Mouse (Mus musculus): ENCODE measurements around the gene Ccm2. TPM values are rescaled to one million over a fixed set of nuclear protein-coding genes. Genes with fewer than 3 reads are reported as not detected.

Gene Ccm2
- total RNA-seq, 2 experiments from 2014 or later = 57.7 to 60.9 TPM

DNA sequence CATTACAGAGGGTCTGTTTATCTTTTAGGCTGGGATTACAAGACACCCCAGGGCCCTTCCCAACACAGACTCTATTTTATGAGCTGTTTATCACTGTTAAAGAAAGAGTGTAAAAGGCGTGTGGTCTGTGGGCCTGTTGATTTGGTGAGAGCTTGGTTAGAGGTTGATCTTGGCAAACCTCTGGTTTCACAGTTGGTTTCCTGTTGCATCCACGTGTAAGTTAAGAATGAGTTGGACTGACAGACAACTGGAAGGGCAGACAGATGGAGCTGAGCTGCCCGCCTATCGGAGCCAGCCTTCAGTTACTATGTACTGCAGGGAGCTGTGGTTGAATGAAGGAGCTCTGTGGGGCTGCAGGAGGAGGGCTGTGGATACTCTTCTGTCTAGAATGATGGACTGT lies 19.8 kb downstream of the Ccm2 start:
- no peak for DNase-seq (ENCODE audit: extremely low spot score in 1 of 2, low spot score in 2 of 2)
- intact Hi-C loops (cut with DNase I) = no loop called here

GRCm38 (mm10) chr11:6567951-6568350 lies 21.3 kb downstream of the Ccm2 start:
- no peak for DNase-seq (ENCODE audit: extremely low spot score in 1 of 2, low spot score in 2 of 2)
- intact Hi-C loops (cut with DNase I) = no loop called here

GRCm38 (mm10) chr11:6568584-6569409 lies 22.1 kb downstream of the Ccm2 start:
- intact Hi-C loops (cut with DNase I) = no loop called here
- peak in 1 of 2 experiments; percentile 44 for DNase-seq (ENCODE audit: extremely low spot score in 1 of 2, low spot score in 2 of 2)

DNA sequence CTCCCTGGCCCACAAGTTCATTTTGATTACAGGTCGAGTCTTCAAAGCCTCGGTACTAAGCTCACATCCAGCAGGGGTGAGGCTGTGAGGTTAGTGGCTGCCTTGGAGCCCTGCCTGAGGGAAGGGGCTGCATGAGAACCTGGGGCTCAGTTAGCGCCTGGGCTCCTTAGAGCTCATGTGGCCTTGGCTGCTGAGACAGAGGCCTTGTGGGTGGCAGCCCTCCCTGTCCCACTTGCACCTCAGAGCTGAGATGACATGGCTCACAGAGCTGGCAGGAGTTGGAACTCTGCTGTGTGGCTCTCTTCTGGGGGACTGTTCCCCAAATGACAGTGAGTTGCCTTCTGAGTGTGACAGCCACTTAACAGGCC lies 22.7 kb downstream of the Ccm2 start:
- intact Hi-C loops (cut with DNase I) = no loop called here
- no peak for DNase-seq (ENCODE audit: extremely low spot score in 1 of 2, low spot score in 2 of 2)

- intact Hi-C loops (cut with DNase I) = no loop called here
These were observed 29.5 kb downstream of the Ccm2 start for GRCm38 (mm10) chr11:6576151-6576550.

GRCm38 (mm10) chr11:6579361-6579760 lies 32.7 kb downstream of the Ccm2 start:
- intact Hi-C loops (cut with DNase I) = no loop called here
- DNase-seq (ENCODE audit: extremely low spot score in 1 of 2, low spot score in 2 of 2) = no peak

More at GRCm38 (mm10) chr11:6576151-6576550, 29.5 kb downstream of the Ccm2 start:
- no peak for DNase-seq (ENCODE audit: extremely low spot score in 1 of 2, low spot score in 2 of 2)

DNA sequence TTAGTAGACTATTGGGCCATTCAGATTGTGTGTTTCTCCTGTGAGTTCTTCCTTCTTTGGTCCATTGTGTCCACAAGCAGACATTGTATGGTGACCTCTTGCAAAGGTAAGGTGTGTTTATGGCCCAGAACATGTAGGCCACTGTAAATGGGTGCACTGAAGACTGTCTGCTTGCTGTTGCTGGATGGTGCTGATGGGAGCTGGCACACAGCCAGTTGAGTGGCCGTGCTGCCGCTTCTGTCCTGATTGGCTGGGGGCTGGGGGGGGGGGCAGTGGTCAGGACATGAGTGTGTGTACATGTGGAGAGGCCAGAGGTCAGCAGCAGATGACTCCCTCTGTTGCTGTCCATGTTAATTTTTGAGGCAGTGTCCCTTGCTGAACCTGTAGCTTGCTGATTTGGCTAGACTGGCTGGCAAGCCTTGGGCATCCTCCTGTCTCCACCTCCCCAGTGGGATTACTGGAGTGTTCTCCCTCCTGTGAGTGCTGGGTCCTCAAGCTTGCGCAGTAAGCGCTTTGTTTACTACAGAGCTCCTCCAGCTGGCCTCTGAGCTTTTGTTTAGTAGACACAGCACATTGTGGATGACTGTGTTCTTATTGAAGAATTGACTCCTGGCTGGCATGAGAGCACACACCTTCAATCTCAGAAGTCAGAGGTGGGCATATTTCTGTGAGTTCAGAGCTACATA lies 33.5 kb downstream of the Ccm2 start:
- intact Hi-C loops (cut with DNase I) = loop anchor here (10.0 kb wide), 1 partner anchor 115 kb away; no protein-coding TSS in a partner anchor
- no peak for DNase-seq (ENCODE audit: extremely low spot score in 1 of 2, low spot score in 2 of 2)

GRCm38 (mm10) chr11:6581560-6581959 lies 34.9 kb downstream of the Ccm2 start:
- no peak for DNase-seq (ENCODE audit: extremely low spot score in 1 of 2, low spot score in 2 of 2)
- intact Hi-C loops (cut with DNase I) = loop anchor here (10.0 kb wide), 1 partner anchor 117 kb away; no protein-coding TSS in a partner anchor

DNA sequence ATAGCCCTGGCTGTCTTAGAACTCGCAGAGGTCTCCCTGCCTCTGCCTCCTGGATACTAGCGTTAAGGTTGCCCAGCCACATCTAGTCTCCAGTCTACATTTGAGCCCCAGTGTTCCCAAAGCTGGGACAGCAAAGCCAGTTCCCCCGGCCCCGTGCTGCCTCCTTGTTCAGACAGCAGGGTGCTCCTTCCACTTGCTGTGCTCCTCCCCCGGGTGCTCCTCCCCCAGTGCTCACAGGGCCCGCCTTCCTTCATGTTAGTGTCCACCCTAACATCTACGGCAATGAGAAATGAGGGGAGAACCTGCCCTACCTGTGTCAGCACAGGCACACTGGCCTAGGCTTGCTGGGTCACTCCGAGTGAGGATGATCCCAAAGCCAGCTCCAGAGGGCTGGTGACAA lies 39.1 kb downstream of the Ccm2 start:
- intact Hi-C loops (cut with DNase I) = loop anchor here (10.0 kb wide), 1 partner anchor 121 kb away; no protein-coding TSS in a partner anchor
- no peak for DNase-seq (ENCODE audit: extremely low spot score in 1 of 2, low spot score in 2 of 2)

- intact Hi-C loops (cut with DNase I) = loop anchor here (10.0 kb wide), 1 partner anchor 122 kb away; no protein-coding TSS in a partner anchor
- no peak for DNase-seq (ENCODE audit: extremely low spot score in 1 of 2, low spot score in 2 of 2)
These were observed 40.0 kb downstream of the Ccm2 start for GRCm38 (mm10) chr11:6586660-6587059.

- no peak for DNase-seq (ENCODE audit: extremely low spot score in 1 of 2, low spot score in 2 of 2)
- intact Hi-C loops (cut with DNase I) = loop anchor here (10.0 kb wide), 1 partner anchor 123 kb away; no protein-coding TSS in a partner anchor
These were observed 40.7 kb downstream of the Ccm2 start for GRCm38 (mm10) chr11:6587249-6587940.

DNA sequence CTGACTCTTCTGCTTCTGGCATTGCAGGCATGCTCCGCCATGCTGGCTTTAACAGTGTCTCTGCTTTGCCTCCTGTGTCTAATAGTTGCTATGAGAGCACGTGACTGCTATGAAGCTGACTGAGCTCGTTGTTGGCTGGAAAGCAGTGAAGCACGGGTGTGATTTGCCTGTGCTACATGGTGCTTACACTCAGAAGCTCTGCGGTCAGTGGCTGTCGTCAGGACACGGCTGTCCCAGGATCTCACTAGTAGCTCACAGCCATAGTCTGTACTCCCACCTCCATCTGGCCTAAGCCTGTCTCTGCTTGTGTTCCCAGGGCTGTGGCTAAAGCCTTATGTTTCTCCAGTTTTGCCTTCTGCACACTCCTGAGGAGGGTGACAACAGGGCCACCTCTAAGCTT lies 41.6 kb downstream of the Ccm2 start:
- no peak for DNase-seq (ENCODE audit: extremely low spot score in 1 of 2, low spot score in 2 of 2)
- intact Hi-C loops (cut with DNase I) = loop anchor here (10.0 kb wide), 1 partner anchor 123 kb away; no protein-coding TSS in a partner anchor

DNA sequence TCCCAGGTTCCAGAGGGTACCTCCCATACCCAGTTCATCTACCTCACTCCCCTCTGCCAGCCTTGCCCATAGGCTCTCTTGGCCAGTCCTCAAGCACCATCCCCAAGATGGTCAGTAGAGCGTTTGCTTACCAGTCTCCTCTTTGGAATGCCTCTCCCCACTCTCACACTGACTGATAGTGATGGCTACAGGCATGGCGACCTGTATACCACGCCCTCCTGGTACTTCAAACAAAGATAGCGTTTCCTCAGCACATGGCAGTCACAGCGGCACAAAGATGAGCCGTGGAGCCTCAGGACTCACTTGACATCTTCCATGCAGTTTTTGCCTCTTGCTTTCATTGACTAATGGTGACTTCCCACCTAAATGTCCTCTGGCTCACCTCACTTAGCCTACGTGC lies 43.2 kb downstream of the Ccm2 start:
- intact Hi-C loops (cut with DNase I) = loop anchor here (10.0 kb wide), 1 partner anchor 125 kb away; no protein-coding TSS in a partner anchor
- DNase-seq (ENCODE audit: extremely low spot score in 1 of 2, low spot score in 2 of 2) = no peak

- DNase-seq (ENCODE audit: extremely low spot score in 1 of 2, low spot score in 2 of 2) = no peak
- intact Hi-C loops (cut with DNase I) = no loop called here
These were observed 44.4 kb downstream of the Ccm2 start for GRCm38 (mm10) chr11:6590933-6591675.

DNA sequence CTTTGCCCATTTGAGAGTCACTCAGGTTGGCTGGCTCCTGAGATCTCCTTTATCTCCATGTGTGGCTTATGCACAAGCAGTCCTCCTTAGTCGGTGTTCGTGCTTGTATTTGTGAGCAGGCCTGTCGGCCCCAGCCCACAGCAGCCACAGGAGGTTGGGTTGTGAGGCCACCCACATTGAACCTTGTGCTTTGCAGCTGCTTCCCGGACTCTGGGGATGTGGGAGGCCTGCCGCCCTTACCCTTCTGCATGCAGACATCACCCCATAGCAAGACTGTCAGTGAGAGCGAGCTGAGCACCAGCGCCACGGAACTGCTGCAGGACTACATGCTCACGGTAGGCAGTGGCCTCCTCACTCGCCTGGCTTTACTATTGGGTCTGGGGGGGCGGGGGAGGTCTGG lies 46.7 kb downstream of the Ccm2 start:
- DNase-seq (ENCODE audit: extremely low spot score in 1 of 2, low spot score in 2 of 2) = no peak
- intact Hi-C loops (cut with DNase I) = no loop called here

DNA sequence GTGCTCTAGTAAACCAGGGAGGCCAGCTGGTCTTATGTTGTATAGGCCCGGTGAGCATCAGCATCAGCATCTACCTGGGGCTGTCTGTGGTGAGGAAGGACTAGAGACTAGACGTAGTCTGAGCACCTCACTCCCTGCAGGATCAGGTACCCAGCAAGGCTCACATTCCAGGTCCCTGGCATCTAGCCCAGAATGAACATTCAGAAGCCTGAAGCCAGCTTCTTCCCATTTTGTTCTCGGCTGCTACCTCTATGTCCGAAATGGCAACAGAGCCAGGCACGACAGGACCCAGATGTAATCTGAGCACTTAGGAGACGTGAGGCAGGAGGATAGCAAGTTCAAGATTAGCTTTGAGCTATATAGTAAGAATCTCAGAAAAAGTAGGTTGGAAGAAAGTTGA lies 48.2 kb downstream of the Ccm2 start:
- intact Hi-C loops (cut with DNase I) = loop anchor here (5.0 kb wide), 1 partner anchor 48 kb away; the partner anchor contains the start of gene Ccm2
- no peak for DNase-seq (ENCODE audit: extremely low spot score in 1 of 2, low spot score in 2 of 2)

DNA sequence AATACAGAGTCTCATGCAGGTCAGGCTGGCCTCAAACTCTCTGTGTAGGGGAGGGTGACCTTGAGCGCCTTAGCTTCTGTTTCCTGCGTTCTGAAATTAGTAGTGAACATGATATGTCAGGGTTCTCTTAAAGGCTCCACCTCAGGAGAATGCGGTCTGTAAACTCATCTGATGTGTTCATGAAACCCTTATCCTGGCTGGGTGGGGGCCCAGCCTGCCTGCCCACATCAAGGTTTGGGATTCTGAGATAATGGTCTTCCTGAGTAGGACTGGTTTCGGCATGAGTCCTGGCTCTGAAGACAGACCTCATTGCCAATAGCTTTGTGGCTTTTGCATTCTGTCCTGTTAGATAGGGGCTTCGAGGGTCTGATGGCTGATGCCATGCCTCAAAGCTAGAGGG lies 48.7 kb downstream of the Ccm2 start:
- intact Hi-C loops (cut with DNase I) = loop anchor here (5.0 kb wide), 1 partner anchor 48 kb away; the partner anchor contains the start of gene Ccm2
- DNase-seq (ENCODE audit: extremely low spot score in 1 of 2, low spot score in 2 of 2) = no peak

DNA sequence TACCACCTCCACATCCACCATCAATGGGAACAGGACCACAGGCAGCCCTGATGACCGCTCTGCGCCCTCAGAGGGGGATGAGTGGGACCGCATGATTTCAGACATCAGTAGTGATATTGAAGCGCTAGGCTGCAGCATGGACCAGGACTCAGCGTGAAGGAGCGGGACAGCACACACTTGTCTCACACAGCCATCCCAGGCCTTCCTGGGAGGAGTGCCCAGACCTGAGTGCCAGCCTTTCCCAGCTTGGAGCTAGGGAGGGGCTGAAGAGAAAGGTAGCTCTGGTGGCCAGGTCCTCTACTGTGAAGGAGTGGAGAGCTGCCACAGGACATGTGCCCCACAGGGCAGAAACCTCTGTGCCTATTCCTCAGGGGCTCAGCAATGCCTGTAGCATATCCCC lies 49.5 kb downstream of the Ccm2 start:
- no peak for DNase-seq (ENCODE audit: extremely low spot score in 1 of 2, low spot score in 2 of 2)
- intact Hi-C loops (cut with DNase I) = loop anchor here (5.0 kb wide), 1 partner anchor 49 kb away; the partner anchor contains the start of gene Ccm2

Data from left cerebral cortex, postnatal 10 days (tissue).